Mouse (Mus musculus) kidney, adult 2 months (tissue): ENCODE data around the gene Arl15. TPM values are rescaled to one million over a fixed set of nuclear protein-coding genes. Genes with fewer than 3 reads are reported as not detected.

Experiments
- DNase-seq: peaks from one replicate; pipeline ENCODE4 v3.0.0; 2021
- H3K27ac ChIP-seq: fragments of 200-500 bp; 2 replicates; pipeline ENCODE4 v1.5.1; 2012; ENCODE audit warnings: low read depth, low read length, control low read depth, inconsistent platforms; ENCODE audit not compliant: insufficient read depth
- H3K27me3 ChIP-seq: fragments of 200-500 bp; replicated peaks from 2 replicates; pipeline ENCODE4 v1.6.1; 2012; ENCODE audit warnings: mild to moderate bottlenecking, moderate library complexity, low read length, inconsistent platforms; ENCODE audit not compliant: control insufficient read depth, insufficient read depth
- H3K36me3 ChIP-seq: fragments of 200-500 bp; 2 replicates; pipeline ENCODE4 v1.6.1; 2012; ENCODE audit warnings: mild to moderate bottlenecking, moderate library complexity, low read length, inconsistent platforms; ENCODE audit not compliant: control insufficient read depth, insufficient read depth
- H3K4me1 ChIP-seq: fragments of 200-500 bp; 2 replicates; pipeline ENCODE4 v1.6.1; 2011; ENCODE audit warnings: low read length; ENCODE audit not compliant: control insufficient read depth, insufficient read depth
- H3K4me3 ChIP-seq: fragments of 200-500 bp; 2 replicates; pipeline ENCODE4 v1.5.1; 2011; ENCODE audit warnings: mild to moderate bottlenecking, low read depth, low read length, control low read depth; ENCODE audit not compliant: insufficient read depth
- CTCF ChIP-seq: fragments of 200-500 bp; conservative IDR thresholded peaks from 2 replicates; pipeline ENCODE4 v1.5.1; 2011; ENCODE audit warnings: low read depth, mild to moderate bottlenecking, control low read depth, low read length, moderate library complexity, mixed read lengths; ENCODE audit not compliant: insufficient read depth, insufficient read length
- POLR2A ChIP-seq: fragments of 200-500 bp; IDR thresholded peaks from one replicate; pipeline ENCODE4 v1.6.1; 2011; ENCODE audit warnings: low read depth, low read length, control low read depth
- WGBS: fragments of 180-500 bp; shearing (Covaris S2); methylation state at CpG from one replicate; pipeline ENCODE4 v1.1.7; 2018; 5-methylcytosine and 5-hydroxymethylcytosine counted together
- polyA plus RNA-seq: library from polyadenylated mRNA; depleted of rRNA; stranded (reverse); fragments of >200 nt; gene quantifications from 2 replicates; pipeline ENCODE4 v1.2.3, GENCODE M21; 2012

Gene Arl15
- polyA plus RNA-seq, 1 experiment: 9.4 TPM

- 98% methylated on average over 5 of the region's 5 CpGs for whole genome bisulfite sequencing
- Histone ChIP-seq H3K27ac (no peak overlapping the region), H3K4me3 (no peak overlapping the region), H3K36me3 (no peaks in the 10 kb centered on the region; the same call in 1 of the 2 replicates), H3K4me1 (no peaks in the 10 kb centered on the region), H3K27me3 (no peaks in the 10 kb centered on the region)
- no peak for TF ChIP-seq POLR2A
- no peak for DNase-seq
These were observed 142.9 kb downstream of the Arl15 start for GRCm38 (mm10) chr13:113937231-113937630.

DNA sequence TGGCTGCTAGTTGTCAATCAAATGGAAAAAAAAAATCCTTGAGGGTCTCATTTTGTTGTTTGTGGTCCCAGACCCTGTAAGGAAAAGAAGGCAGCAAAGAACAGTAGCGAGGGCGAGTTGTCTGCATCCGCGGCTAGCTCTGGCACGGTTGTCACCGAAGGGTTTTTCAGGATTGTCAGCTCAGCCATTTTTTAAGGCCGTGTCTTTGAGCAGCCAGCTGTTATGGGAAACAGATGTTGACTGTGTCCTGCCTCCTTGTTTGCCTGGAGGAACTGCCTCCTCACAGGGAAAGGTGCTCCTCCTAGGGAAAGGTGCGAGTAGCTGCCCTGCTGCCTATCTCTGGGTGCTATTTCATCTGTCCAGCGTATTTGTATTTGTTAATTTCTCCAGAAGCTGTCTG, 144.3 kb downstream of the Arl15 start:
- TF ChIP-seq POLR2A: no peak
- TF ChIP-seq CTCF: no peak
- Histone ChIP-seq H3K4me3 (no peak overlapping the region), H3K4me1 (no peaks in the 10 kb centered on the region), H3K36me3 (no peaks in the 10 kb centered on the region; the same call in 1 of the 2 replicates), H3K27ac (no peak overlapping the region), H3K27me3 (no peaks in the 10 kb centered on the region)
- WGBS: 92% methylated on average over 9 of the region's 9 CpGs
- DNase-seq: no peak

DNA sequence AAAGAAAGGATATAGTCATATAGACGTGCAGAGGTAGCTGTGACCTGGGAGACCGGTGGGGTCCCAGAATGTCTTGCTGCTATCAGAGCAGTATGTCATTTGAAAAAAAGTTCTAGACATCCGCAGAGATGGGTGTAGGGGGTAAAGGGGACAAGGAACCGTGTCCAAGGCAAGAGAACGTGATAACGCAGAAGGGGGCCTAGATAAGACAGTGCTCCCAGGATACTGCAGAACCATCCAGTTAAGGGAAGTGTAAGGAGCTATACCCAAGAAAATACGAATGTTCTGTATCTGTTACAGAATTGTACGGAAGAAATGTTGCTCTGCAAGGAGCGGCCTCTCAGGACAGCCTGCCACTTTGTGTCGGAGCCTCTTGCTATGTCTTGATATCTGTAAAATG, 144.8 kb downstream of the Arl15 start:
- no peaks in the 10 kb centered on the region; the same call in 1 of the 2 replicates for H3K36me3 ChIP-seq
- no peaks in the 10 kb centered on the region for H3K4me1 ChIP-seq
- no peaks in the 10 kb centered on the region for H3K27me3 ChIP-seq
- WGBS: 93% methylated on average over 10 of the region's 10 CpGs
- H3K27ac ChIP-seq: no peak overlapping the region
- H3K4me3 ChIP-seq: no peak overlapping the region
- no peak for TF ChIP-seq POLR2A
- no peak for TF ChIP-seq CTCF
- no peak for DNase-seq

- Histone ChIP-seq H3K27ac (no peak overlapping the region), H3K4me3 (no peak overlapping the region), H3K36me3 (no peaks in the 10 kb centered on the region; the same call in 1 of the 2 replicates), H3K4me1 (no peaks in the 10 kb centered on the region), H3K27me3 (no peaks in the 10 kb centered on the region)
- 69% methylated on average over 3 of the region's 3 CpGs for WGBS
- DNase-seq: peak; percentile 25
- TF ChIP-seq CTCF: no peak
- TF ChIP-seq POLR2A: no peak
These were observed 145.4 kb downstream of the Arl15 start for GRCm38 (mm10) chr13:113939681-113940080.

GRCm38 (mm10) chr13:113940151-113940550, 145.8 kb downstream of the Arl15 start:
- 93% methylated on average over 7 of the region's 7 CpGs for WGBS
- H3K4me3 ChIP-seq: no peak overlapping the region
- H3K27me3 ChIP-seq: no peaks in the 10 kb centered on the region
- H3K36me3 ChIP-seq: no peaks in the 10 kb centered on the region; the same call in 1 of the 2 replicates
- TF ChIP-seq CTCF (no peak), POLR2A (no peak)
- no peak overlapping the region for H3K27ac ChIP-seq
- H3K4me1 ChIP-seq: no peaks in the 10 kb centered on the region
- no peak for DNase-seq

GRCm38 (mm10) chr13:113941943-113942342, 147.6 kb downstream of the Arl15 start:
- Histone ChIP-seq H3K4me1 (no peaks in the 10 kb centered on the region), H3K27ac (no peak overlapping the region), H3K27me3 (no peaks in the 10 kb centered on the region), H3K4me3 (no peak overlapping the region), H3K36me3 (no peaks in the 10 kb centered on the region; the same call in 1 of the 2 replicates)
- no peak for DNase-seq
- TF ChIP-seq POLR2A (no peak), CTCF (no peak)
- 84% methylated on average over 3 of the region's 3 CpGs for WGBS

GRCm38 (mm10) chr13:113947546-113947945, 153.2 kb downstream of the Arl15 start:
- Histone ChIP-seq H3K4me3 (no peak overlapping the region), H3K4me1 (peaks cover 9% of the 10 kb centered on the region), H3K27ac (no peak overlapping the region), H3K36me3 (no peaks in the 10 kb centered on the region), H3K27me3 (no peaks in the 10 kb centered on the region)
- TF ChIP-seq CTCF (no peak), POLR2A (no peak)
- 60% methylated on average over 4 of the region's 4 CpGs for WGBS
- DNase-seq: no peak

- H3K4me1 ChIP-seq: peaks cover 9% of the 10 kb centered on the region
- H3K27me3 ChIP-seq: no peaks in the 10 kb centered on the region
- H3K4me3 ChIP-seq: no peak overlapping the region
- H3K36me3 ChIP-seq: no peaks in the 10 kb centered on the region
- no peak for TF ChIP-seq POLR2A
- TF ChIP-seq CTCF: no peak
- peak overlapping the region; percentile 66 for H3K27ac ChIP-seq
- WGBS: 32% methylated on average over 5 of the region's 5 CpGs
- peak; percentile 92 for DNase-seq
These were observed 155.4 kb downstream of the Arl15 start for GRCm38 (mm10) chr13:113949708-113950107.
